Mouse (Mus musculus) adrenal gland, adult 2 months (tissue): ENCODE measurements at regions not wholly inside any gene's neighbourhood (a gene's known extent, or its start where the extent isn't known, plus 50 kb on each side); places are given as distances from the start of the nearest gene placed in this dataset.

Experiments
- DNase-seq: peaks from one replicate; pipeline ENCODE4 v3.0.0; 2021

DNA sequence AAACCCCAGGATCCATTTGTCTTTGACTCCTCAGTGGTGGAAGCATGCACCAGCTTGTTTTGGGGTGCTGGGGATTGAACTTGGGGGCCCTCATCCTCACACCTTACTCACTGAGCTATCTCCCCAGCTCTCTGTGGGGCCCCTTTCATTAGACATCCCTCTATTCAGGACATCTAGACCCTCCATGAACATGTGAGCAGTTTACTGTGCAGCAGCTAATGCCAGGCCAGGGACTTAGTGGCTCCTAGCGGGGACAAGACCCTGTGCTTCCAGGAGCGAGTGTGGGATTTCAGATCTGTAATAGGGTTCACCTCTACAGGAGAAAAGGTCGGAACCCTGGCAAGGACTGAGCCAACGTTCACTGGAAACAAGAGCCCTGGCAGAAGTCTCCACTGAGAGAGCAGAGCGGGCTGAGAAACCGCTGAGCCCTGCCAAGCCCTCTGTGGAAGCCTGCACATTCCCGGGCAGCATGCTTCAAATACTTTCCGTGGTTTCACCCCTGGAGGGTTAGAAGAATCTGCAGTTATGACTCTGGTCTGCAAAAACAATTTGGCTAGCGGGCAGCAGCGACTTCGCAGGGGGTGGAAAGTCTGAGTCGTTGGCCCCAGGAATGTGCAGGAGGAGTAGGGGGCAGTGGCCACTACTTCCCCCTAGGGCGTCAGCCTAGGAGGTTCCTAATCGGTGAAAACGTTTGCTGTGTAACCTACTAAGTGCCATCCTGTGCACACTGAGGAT lies 125.6 kb downstream of the Smad6 start:
- DNase-seq, result peak; percentile 33

GRCm38 (mm10) chr9:63892235-63892971 lies 129.5 kb downstream of the Smad6 start:
- no peak for DNase-seq

DNA sequence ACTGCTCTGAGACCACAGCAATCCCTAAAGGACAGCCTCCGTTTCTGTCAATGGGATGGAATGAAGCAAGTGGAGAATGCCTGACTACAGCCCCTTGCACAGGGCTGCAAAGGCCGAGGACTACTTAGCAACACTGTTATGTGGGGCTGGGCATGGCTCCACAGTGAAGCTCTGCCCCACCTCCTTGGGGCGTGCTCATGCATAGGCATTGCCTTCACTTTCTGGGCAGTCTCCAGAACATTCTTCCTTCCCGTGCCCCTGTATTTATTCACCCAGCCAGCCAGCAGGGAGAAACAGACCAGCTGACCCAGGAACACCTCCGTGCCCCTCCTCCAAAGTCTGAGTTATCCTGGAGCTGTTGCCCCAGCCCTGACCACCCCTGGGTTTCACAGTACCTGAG lies 131.1 kb downstream of the Smad6 start:
- DNase-seq, result no peak

GRCm38 (mm10) chr9:63889570-63889969 lies 131.8 kb upstream of the Smad3 start:
- no peak for DNase-seq

GRCm38 (mm10) chr9:63884971-63885370 lies 127.2 kb upstream of the Smad3 start:
- no peak for DNase-seq

GRCm38 (mm10) chr9:63883738-63884520 lies 126.1 kb upstream of the Smad3 start:
- no peak for DNase-seq

GRCm38 (mm10) chr9:63881692-63882091 lies 123.9 kb upstream of the Smad3 start:
- no peak for DNase-seq

DNA sequence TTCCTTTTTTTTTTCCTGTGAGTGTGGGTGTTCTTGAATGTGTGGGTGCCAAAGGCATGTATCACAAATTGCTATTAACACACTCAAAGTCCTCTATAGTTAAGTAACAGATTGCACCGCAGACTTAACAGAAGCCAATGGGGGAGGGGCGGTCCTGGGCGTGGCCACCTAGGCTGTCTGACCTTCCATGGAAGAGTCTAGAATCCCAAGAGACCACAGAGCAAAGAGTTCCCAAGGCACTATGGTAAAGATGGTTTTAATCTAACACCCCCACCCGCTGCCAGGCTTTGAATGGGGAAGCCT lies 123.4 kb upstream of the Smad3 start:
- no peak for DNase-seq

- no peak for DNase-seq
These were observed 122.9 kb upstream of the Smad3 start for GRCm38 (mm10) chr9:63880487-63881260.

DNA sequence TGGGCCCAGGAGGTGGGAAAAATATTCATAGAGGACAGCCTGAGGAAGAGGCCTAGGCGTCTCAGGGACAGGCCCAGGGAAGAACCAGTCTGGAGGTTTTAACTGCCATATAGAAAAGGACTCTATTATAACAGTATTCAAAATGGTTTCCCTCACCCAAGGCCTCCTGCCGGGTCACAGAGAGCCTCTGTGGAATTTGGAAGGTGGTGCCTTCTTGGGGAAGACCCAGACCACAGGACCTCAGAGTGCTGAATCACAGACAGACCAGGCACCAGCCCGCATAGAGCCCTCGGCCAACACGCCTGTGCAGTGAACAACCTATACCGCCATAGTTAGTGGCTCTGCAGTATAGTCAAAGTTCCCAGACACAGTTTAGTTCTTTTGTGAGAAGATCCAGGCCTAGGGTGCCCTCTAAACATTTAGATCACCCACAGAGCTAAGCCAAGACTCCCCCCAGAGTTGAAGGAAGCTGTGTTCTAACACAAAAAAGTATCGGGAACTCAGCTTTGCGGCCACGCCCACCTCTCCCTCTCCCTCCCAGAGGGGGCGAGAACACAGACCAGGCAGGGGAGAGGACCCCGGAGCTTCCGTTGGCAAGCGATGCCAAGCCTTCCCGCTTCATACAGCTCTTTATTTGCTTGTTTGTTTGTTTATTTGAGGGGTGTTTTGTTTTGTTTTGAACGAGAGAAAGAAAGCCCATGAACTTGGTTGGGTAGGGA lies 122.1 kb upstream of the Smad3 start:
- DNase-seq, result no peak

DNA sequence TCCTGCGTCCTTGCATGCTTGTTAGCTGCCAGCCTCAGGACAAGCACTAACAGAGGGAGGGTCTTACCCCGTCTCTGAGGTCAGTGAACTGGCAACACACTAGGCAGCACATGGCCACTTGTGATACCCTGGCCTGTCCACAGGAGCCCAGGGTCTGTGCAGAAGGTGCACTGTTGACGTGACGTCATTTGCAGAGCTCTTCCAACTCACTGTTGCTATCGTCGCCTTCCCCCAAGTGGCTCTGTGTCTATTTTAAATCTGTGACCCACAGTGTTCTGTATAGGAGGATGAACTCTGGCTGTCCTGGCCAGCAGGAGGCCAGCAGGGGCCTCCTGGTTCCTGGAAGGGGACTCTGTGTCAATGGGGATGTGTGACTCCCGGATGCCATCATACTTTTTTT lies 120.1 kb upstream of the Smad3 start:
- DNase-seq, result no peak

- no peak for DNase-seq
These were observed 119.1 kb upstream of the Smad3 start for GRCm38 (mm10) chr9:63876886-63877285.

- DNase-seq, result no peak
These were observed 118.2 kb upstream of the Smad3 start for GRCm38 (mm10) chr9:63876023-63876422.

DNA sequence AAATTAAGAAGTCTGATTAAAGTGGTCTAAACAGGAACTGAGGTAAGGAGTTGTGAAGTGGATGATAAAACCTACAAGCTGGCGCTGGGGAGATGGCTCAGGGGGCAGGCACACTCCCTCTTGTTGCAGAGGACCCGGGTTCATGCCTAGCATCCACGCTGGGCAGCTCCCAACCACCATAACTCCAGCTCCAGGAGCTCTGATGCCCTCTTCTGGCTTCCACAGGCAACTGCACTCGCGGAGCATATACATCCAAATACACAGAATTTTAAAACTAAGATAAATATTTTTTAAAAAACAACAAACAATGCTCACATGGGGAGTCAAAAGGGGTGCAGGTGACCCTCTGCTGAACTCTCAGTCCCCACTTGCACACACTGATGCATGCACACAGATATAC lies 117.4 kb upstream of the Smad3 start:
- DNase-seq, result no peak

GRCm38 (mm10) chr9:63864350-63864749 lies 106.6 kb upstream of the Smad3 start:
- DNase-seq, result no peak

- no peak for DNase-seq
These were observed 105.5 kb upstream of the Smad3 start for GRCm38 (mm10) chr9:63863328-63863727.

DNA sequence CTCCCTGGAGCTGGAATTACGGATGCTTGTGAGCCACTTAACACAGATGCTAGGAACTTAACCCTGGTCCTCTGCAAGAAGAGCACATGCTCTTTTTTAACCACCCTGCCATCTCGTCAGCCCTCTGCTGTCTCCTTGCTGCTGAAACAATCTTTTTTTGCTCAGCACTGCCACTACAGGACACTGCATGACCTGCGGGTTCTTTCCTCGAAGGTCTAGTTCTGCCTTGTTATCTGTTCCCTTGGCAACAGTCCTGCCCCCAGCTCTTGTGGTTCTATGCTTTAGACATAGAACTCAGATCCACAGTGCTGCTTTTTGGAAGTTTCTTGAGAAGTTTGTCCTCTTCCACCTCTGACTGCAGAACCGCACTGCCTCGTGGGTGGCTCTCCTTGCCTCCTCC lies 104.6 kb upstream of the Smad3 start:
- DNase-seq, result peak; percentile 33

- DNase-seq, result no peak
These were observed 103.6 kb upstream of the Smad3 start for GRCm38 (mm10) chr9:63861418-63861817.

- no peak for DNase-seq
These were observed 102.4 kb upstream of the Smad3 start for GRCm38 (mm10) chr9:63860196-63860595.

- DNase-seq, result no peak
These were observed 98.4 kb upstream of the Smad3 start for GRCm38 (mm10) chr9:63856065-63856736.

GRCm38 (mm10) chr9:63851809-63852208 lies 94.0 kb upstream of the Smad3 start:
- DNase-seq, result no peak
